Mouse (Mus musculus) kidney, adult 9 months (tissue): ENCODE data around the gene Slain2.
A peak's percentile ranks its signal among the peaks of the same experiment; 100 is the strongest.

Source experiments
- DNase-seq: peaks from one replicate; pipeline ENCODE4 v3.0.0; 2022

Slain2 gene

DNA sequence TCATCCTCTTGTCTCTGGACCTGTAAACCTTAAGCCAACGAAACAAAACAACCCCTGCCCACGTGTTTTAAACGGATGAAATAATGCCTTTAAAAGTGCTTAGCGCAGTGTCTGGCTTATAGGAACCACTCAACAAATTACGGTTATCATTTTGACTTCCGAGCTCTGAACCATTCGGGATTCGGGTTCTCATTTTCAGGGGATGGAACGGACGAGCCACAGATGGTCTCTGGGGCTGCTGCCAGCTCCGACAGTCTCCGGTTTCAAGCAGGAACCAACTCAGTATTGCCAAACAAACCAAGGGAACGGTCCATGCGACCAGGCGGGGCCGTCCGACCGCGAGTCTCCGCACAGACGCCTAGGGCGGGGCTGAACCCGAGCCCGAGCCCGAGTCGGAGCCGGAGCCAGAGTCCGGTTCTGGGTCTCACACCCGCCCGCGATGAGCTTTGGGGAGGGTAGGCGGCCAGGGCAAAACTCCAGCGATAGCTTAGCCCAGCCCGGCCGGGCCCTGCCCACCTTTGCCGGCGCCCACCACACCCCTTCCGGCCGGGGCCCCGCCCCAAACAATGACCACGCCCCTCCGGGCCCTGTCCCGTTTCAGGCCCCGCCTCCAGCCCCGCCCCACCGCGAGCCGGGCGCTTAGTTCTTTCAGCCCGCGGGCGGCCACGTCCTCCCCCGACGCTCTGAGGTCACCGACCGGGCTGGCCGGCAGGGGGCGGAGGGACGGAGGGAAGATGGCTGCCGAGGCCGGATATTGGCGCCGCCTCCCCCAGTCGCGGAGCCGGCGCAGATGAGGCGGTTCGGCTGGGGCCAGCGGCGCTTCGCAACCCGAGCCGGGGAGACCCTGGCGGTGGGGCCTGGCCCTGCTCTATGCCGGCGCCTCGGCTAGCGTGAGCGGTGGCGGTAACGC is at the start of gene Slain2:
TSS of gene Slain2 (plus strand) at position 657 of the 910 bp plus-strand sequence.
- peak; percentile 98 for DNase-seq

DNA sequence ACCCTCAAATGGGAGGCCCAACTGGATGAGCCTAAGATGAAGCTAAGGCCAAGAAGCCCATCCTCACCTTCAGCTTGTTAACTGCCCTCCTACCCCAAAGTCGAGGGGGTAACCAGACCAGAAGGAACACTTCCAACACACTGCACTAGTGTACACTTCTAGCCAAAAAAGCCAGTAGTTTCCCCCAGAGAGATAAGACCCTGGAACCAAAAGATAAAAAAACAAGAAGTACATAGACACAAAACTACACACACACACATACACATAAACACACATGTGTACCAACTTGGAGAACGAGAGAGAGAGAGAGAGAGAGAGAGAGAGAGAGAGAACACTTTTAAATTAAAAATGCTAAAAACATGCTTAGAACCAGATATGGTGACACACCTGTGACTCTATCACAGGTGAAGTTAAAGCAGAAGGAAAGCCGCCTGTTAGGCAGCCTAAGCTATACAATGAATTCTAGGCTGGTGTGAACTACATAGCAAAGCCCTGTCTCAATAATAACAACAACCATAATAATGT is 49.4 kb upstream of the Slain2 start:
- DNase-seq = no peak

DNA sequence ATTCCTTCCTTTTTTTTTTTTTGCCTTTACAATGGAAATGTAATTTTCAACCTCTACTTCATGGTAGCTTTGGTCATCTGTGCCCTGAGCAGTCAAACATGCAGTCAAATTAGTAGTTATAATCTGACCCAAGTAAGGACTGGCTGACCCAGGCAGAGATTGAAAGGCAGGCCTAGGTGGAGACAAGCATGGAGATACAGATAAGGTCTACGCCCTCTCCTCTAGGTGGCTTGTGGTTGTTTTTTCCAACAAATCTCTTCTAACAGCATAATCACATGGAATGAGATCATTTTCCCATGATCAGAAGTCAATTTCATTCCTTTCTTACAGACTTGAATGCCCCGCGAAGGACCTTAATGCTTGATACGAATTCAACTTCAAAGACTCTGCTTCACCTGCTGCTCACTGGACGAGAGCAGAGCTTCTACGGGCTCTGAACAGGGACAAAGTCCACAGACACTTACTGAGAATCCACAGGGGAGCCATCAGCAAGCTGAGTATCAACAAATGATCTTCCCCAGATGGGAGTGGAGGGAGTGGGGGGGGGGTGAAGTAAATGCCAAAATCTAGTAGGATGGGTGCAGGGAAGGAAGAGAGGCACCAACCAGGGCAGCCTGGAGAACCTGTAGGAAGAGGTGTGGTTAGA is 47.7 kb upstream of the Slain2 start:
- peak; percentile 44 for DNase-seq

DNA sequence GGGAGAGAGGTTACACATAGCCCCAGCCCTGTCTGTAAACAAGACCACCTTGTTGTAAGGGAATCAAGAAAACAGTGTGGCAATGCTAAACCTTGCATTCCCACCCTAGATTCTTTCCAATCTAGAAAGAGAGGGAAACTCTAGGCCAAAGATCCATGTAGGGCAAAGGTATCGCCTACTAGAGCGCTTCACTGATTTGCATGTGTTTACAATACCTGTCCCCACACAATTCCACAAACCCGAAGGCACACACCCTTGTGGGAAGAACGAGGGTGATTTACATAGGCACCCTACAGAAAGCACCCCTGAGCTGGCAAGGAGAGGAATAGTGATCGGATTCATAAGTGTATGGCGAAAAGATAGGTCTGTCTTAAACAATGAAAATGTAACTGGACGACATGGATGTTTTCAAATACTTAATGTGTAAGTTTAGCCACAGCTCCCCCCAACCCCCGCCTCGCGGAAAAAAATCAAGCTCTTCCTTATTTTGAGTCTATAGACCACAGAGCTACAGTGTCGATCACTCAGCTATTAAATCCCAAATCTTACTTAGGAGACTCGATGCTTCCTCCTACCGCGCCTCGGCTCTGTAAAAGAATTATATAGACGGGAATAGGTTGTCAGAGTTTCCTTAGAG is 47.0 kb upstream of the Slain2 start:
- DNase-seq = no peak

DNA sequence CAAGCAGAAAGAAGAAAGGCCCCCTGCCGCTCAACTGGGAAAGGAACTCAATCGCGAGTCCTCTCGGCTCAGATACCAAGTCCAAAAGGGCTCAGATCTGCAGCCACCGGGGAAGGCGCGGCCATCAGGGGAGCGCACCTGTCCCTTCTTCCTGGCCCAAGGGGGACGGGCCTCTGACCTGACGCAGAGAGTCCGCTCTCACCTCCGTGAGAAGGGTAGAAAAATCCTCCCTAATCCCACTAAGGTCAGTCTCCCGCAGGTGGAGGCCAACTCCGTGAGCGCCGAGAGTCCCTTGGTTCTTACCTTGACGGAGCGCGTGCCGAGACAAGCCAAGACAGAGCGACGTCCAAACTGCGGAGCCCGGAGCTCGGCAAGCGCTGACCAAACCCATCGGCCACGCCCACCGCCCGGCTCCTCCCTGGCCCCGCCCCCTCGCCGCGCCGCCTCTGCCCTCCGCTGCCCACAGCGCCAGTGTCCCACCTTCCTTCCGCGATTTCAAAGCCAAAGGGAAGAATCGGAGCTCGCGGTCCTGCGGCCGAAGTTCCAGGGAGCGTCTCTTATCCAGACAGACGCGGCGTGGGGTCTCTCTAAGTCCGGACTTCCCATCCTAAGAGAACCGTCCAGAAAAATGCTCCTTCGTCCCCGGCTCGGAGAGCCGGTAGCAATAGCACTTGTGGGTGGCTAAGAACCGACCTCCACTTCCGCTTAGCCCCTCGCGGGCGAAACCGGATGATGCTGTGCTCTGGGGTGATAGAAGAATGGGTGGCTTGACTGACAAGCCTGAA is 45.8 kb upstream of the Slain2 start, which contains the start of gene Tec:
TSS of gene Tec (minus strand) at position 393 of the 785 bp plus-strand sequence.
- DNase-seq = peak; percentile 94

DNA sequence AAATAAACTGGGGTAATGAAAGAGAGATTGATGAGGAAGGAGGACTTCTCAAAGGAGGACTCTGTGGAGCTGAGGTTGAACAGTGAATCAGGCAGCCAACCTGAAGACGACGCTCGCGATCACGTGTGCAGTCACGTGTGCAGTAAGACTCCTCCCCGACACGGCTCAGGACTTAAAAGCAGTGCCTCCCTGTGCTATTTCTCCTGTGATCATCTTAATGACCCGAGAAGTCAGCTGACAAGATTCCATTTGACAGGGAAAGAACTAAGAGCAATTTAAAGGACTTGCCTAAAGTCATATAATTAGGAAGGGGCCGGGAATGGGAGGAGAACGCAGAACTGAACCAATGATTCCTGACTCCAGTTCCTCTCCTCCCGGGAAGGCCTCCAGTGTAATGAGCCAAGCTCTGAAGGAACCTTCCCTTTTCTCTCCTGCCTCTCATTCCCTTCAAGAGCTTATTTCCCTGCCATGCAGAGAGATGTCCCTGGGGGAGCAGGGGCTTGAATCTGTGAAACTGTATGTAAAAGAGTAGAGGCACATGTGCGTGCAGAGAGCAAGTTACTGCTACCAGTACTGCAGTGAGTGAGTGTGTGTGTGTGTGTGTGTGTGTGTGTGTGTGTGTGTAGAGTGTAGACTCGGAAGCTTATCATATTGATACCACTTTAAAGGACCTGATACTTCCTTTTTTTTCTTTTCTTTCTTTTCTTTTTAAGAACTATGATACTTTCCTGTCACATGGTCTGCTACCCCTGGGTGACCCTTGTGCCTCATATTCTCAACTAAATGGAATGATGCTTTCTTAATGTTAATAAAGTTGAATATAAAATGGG is 44.1 kb upstream of the Slain2 start:
- DNase-seq = peak; percentile 76

DNA sequence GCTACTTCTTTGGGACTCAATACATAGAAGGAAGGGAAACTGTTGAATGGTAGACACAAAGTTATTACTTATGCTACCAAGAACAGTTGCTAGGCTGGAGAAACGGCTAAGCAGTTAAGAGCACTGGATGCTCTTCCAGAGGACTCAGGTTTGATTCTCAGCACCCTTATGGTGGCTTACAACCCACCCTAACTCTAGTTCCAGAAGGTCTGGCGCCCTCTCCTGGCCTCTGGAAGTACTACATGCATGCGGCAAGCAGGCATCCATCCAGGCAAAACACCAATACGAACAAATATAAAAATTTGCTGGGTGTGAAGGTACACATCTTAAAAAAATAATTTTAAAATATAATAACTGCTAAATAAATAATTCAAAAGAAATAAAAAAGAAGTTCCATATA is 43.0 kb upstream of the Slain2 start:
- no peak for DNase-seq

DNA sequence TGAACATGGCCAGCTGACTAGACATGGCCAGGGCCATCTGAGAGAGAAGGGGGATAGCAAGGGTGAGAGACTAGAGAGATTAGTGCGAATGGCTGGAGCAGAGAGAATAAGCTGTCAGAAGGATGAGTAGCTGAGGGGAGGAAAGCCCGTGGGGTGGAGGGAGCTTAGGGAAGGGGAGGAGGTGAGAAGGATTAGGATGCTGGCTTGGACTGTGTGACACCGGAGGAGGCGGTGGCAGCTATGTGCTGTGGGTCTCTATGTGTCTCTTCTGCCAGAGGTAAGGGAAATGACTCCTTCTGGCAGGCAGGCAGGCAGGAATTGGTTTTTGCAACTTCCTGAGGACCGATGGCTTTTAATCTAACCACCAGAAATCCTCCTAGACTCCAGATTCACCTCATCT is 34.4 kb upstream of the Slain2 start:
- DNase-seq = no peak

DNA sequence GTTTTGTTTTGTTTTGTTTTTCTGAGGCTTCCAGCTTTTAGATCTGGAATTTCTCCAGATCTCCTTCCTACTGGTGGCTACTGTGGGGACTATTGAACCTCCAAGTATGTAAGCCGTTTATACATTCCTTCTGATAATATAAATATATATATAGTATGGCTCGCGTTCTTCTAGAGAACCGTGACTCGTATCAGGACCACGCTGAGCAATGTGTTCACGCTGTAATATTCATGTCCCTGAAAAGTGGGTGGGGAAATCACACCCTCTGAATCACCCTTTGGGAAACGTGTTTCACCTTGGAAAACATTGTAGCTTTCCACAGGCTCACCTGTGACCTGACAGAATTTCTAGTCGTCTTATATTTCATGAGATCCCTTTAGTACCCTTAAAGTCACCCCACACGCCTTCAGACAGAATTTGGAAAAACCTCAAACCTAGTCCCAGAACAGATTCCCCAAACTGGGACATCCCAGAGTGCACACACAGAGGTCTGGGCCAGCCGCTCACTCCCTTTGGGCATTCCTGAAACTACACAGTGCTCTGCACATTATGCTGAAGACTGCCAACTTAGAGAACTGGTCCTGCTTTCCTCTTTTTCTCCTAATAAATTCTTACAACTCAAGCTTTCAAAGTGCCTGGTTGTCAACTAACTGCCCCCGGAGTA is 32.2 kb upstream of the Slain2 start:
- no peak for DNase-seq

DNA sequence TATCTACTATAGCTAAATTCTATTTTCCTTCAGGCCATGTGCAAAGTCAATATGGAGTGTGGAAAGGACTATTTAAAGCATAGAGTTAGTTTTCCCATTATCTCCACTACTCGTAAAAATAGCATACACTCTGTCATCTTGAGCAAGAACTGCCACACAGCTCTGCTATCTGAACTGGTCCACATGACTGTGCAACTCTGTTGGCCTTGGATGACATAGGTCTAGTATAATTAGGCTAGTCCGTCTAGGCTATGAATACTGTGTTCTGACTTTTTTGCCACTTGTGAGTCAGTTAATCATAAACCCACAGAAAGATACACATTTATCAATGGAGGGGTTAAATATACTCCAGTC is 31.7 kb upstream of the Slain2 start:
- DNase-seq = no peak

DNA sequence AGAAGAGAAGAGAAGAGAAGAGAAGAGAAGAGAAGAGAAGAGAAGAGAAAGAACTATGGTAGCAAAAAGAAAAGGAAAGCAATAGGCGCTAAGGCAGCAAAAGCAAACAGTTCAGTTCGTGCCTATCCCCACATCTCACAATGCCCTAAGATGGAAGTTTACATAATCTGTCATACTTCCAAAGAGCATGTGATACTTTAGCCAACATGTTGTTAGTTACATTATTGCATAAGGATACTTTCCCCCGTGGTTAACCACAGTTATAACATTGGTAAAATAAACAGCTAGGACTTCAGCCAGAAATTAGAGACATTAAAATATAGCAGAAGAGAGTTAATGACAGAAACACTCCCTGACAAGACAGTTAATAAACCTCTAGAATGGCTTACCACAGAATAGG is 30.4 kb upstream of the Slain2 start:
- no peak for DNase-seq

DNA sequence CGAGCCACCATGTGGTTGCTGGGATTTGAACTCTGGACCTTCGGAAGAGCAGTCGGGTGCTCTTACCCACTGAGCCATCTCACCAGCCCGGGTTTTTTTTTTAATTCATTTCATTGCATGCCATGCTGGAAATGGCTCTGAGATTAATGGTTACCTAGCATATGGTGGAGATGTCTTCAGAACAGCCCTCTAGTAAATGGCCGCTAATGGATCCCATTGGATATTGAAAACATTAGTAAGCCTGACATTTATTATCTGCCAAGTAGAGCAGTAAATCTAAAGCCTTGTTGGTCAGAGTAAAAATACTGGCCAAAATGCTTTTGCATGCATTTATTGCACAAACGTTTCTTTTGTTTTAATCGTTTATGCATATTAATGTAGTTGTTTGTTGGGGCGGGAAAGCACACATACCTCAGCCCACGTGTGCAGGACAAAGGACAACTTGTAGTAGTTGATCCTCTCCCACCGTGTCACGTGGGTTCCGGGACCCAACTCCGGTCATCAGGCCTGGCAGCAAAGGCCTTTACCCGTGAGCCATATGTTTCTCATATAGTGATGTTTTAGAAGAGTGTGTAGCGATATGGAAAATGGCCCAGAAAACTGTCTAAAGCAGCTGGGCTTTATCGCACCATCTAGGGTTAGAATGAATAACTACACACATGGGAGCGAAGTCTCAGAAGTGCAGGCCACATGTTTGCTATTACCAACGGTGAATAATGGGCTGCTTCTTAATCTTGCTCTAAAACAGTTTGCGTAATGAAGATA is 27.5 kb upstream of the Slain2 start:
- DNase-seq = no peak

DNA sequence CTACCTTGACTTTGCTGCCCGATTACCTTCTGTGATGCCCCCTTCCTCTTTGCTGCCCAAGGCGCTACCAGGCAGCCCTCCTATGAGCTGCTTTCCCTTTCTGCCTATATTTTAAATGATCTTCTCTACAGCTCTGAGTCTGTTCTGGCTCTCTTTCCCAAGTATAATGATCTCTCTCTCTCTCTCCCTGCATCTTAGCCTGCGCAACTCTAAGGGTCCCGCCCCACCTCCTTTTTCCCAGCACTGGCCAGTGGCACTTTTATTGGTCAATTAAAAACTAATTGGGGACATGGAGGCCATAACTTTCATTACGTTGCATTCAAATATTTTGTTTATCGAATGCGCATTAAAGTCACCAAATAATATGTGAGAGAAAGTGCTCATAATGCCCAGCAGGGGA is 25.8 kb upstream of the Slain2 start:
- no peak for DNase-seq

DNA sequence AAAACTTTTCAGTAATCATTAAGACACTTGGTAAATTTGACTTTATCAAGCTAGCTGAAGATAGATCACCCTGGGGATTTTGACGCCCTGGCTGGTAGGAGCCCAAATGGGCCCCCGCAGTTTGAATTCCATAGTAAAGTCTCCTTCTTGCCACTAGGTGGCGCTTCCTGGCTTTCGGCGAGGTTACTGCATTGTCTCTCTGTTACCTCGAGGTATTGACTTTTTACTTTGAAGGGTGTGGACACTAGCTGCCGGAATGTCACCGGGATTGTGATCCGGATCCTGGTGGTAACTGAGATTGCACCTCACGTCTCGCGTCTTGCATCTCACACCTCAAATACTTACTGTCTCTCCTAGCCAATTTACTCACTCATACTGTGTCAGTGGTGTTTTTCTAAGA is 22.6 kb upstream of the Slain2 start:
- DNase-seq = peak; percentile 57

DNA sequence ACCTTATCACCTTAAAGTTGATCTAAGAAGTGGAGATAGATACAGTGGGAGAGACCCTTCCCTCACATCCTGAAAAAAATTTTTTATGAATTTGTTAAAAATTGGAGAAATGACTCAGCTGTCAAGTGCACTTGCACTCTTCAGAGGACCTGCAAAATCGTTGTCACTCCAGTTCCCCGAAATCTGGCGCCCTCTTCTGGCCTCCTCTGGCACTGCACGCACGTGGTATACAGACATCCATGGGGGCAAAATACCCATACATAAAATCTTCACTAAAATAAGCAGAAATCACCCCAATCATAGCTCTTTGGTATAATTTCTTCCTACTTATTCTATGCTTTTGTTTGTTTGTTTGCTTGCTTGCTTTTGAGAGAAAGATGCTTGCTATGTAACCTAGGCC is 20.1 kb upstream of the Slain2 start:
- DNase-seq = no peak

DNA sequence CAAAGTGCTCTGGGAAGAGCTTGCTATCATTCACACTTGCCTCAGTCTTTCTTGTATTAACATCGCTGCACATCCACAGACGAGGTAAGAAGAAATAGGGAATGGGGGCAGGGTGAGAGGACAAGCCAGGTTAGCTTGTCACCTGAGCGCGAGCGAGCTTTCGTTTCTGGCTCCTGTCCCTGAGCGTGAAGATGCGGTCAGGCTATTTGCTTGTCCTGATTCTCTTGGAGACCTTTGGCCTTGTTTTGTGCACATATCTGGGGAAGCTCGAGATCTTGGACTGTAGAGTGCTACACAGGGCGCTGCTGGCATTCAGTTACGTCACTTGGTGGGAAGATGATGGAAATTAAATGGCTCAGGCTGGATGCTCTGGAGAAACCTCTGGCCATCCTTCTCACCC is 18.8 kb upstream of the Slain2 start:
- DNase-seq = no peak

DNA sequence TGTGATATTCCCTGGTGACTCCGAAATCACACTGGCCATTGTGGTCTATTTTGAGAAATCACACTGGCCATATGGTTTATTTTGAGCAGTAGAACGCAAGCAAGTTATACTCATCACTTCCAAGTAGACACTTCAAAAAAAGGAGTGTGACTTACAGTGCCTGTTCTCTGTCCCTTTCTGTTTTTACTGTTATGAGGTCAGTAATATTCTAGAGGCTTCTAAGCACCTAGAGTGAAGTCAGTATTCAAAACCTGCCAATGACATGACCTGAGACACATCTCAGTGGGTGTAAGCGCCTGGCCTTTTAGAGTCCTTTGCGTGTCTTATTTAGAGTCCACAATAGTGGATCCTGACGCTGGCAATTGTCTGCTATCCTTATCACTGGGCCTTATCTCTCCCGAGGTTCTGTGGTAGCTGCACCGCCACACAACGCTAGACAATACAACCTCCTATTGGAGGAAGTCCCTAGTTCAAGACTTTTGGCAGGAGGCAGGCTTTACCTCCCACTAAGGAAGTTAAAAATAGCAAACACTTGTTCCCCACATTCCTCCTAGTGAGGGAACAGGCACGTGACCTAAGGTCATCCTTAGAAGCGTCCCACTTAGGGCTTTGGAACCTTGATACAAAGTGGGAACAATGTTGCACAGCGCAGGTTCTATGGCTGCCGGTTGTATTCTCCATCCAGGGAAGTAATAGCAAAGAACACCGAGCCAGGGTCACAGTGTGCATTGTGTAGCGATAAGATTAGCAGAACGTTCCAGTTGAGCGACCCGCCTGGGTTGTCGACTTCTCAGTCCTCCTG is 17.4 kb upstream of the Slain2 start:
- DNase-seq = peak; percentile 33

DNA sequence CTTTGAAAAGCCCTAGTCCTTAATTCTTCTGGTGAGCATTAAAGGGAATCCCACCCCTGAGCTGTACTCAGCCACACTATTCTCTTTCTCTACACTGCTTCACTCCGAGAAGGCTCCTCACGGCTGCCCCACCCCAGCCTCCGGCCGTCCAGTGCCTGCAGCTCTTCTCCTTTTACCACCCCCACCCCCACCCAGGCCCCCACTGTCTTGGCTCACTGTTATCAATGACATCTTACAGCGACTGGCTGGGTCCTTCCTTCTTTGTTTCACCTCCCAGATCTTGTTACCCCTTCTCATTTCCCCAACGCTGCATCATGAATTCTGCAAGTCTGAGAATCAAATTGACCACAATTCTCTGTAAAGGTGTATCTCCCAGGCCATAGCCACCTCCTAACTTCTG is 16.1 kb upstream of the Slain2 start:
- no peak for DNase-seq

DNA sequence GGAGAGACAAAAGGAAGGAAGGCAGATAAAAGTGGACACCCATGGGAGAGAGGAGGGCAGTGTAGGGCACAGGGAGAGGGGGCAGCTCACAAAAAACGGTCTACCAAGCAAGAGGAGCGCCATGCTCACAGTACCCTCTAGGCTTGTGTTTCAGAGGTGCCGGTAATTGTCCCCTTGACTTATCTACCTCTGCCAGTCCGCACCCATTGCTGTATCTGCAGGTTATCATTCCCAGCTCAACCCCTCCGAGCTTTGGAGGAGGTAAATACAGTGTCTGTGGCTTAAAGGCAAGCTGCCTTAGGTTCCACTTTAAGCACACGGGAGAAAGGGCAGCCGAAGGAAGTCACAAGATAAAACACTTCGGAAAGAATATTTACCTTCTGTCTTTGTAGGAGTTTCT is 14.8 kb upstream of the Slain2 start:
- no peak for DNase-seq

DNA sequence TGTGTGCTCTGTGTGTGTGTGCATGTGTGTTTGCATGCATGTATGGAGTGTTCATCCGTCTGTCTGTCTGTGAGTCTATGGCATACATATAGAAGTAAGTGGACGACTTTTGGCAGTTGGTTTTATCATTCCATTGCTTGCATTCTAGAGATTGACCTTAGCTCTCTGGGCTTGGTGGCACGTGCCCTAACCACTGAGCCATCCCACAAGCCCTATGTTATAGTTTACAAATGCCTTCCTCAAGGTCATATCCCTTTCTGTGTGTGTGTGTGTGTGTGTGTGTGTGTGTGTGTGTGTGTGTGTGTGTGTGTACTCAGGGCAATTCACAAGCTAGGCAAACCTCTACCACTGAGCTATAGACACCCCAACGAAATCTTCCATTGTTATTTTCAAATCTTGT is 12.2 kb upstream of the Slain2 start:
- no peak for DNase-seq
